Mouse (Mus musculus) brain, embryonic 14.5 days (tissue): ENCODE measurements around the gene Cox8b. TPM values are rescaled to one million over a fixed set of nuclear protein-coding genes. Genes with fewer than 3 reads are reported as not detected.

Experiments
- DNase-seq: peaks from one replicate; pipeline ENCODE4 v3.0.0-alpha.2; 2011; ENCODE audit warnings: low read depth
- CTCF ChIP-seq: fragments of 200-500 bp; IDR thresholded peaks from 2 replicates; pipeline ENCODE4 v1.5.1; 2012; ENCODE audit warnings: inconsistent platforms, mild to moderate bottlenecking, moderate library complexity, borderline replicate concordance; ENCODE audit not compliant: insufficient read depth, insufficient read length; ENCODE audit errors: extremely low read depth
- POLR2A ChIP-seq: fragments of 200-500 bp; IDR thresholded peaks from 2 replicates; pipeline ENCODE4 v1.6.1; 2012; ENCODE audit warnings: mild to moderate bottlenecking, inconsistent platforms, borderline replicate concordance; ENCODE audit not compliant: poor library complexity, insufficient read depth, insufficient read length, severe bottlenecking; ENCODE audit errors: extremely low read depth
- polyA plus RNA-seq: library from polyadenylated mRNA; depleted of rRNA; stranded (reverse); fragments of >200 nt; gene quantifications from 2 replicates; pipeline ENCODE4 v1.2.3, GENCODE M21; 2012; rRNA removed

Gene Cox8b
- polyA plus RNA-seq, 1 experiment, result not detected

DNA sequence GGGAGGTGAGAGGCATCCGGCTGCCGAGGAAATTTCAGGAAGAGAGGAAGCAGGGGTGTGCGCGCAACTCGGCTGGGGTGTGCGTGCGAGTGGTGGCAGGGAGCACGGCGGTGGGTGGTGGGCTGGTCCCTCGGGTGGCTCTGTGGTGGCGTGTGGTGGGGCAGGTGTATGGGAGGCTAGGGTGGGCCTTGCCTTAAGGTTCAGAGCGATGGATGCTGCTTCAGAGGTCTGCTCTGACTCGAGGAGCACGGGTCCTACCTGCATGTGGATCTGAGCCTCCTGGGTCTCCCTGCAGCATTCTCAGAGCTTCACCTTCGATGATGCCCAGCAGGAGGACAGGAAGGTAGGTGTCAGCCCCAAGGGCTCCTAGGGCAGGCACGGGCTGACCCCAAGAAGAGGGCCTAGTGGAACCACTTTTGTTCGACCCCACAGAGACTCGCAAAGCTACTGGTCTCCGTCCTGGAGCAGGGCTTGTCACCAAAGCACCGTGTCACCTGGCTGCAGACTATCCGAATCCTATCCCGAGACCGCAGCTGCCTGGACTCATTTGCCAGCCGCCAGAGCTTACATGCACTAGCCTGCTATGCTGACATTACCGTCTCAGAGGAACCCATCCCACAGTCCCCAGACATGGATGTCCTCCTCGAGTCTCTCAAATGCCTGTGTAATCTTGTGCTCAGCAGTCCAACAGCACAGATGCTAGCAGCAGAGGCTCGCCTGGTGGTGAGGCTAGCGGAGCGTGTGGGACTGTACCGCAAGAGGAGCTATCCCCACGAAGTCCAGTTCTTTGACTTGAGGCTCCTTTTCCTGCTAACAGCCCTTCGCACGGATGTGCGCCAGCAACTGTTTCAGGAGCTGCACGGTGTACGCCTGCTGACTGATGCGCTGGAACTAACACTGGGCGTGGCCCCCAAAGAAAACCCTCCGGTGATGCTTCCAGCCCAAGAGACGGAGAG lies 42.4 kb downstream of the Cox8b start, which contains the start of gene Bet1l:
Gene Bet1l, minus strand, starts transcription at position 28 of the 956 bp plus-strand sequence.
- TF ChIP-seq POLR2A (no peak), CTCF (no peak)
- peak; percentile 35 for DNase-seq

DNA sequence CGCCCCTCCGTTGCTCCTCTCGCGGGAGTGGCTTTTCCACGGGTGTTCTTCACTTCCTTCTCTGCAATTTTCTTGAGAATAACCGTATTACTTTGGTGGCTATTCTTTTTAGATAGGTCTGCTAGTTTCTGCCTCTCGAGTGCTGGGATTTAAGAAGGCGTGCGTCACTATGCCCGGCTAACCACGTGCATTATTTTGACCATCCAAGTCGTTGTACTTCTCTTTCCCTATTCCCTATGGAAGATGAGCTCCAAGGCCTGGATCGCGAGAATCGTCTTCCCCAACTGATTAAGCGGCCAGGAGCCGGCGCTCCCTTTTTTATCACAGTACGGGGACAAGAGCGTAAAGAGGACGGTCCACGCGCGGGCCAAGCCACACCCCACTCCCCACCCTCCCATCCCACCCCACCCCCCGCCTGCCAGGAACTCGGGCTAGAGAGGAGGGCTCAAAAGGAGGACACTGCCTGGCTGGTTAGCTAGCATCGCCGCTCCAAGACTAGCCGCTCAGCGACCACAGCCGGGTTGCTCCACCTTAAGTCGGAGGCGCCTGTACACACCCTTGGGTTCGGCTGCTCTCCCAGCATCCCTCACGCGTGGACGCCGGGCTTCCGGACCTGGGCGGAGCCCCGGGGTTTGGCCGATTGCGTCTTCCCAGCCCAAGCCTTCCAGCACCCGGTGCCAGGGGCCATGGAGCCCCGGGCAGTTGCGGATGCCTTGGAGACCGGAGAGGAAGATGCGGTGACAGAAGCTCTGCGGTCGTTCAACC lies 43.3 kb downstream of the Cox8b start, which contains the start of gene Ric8a:
Gene Ric8a, plus strand, starts transcription at position 173 of the 765 bp plus-strand sequence.
- TF ChIP-seq CTCF, result no peak
- peak; percentile 38; the same call in 1 of the 2 replicates for TF ChIP-seq POLR2A
- peak; percentile 88 for DNase-seq

DNA sequence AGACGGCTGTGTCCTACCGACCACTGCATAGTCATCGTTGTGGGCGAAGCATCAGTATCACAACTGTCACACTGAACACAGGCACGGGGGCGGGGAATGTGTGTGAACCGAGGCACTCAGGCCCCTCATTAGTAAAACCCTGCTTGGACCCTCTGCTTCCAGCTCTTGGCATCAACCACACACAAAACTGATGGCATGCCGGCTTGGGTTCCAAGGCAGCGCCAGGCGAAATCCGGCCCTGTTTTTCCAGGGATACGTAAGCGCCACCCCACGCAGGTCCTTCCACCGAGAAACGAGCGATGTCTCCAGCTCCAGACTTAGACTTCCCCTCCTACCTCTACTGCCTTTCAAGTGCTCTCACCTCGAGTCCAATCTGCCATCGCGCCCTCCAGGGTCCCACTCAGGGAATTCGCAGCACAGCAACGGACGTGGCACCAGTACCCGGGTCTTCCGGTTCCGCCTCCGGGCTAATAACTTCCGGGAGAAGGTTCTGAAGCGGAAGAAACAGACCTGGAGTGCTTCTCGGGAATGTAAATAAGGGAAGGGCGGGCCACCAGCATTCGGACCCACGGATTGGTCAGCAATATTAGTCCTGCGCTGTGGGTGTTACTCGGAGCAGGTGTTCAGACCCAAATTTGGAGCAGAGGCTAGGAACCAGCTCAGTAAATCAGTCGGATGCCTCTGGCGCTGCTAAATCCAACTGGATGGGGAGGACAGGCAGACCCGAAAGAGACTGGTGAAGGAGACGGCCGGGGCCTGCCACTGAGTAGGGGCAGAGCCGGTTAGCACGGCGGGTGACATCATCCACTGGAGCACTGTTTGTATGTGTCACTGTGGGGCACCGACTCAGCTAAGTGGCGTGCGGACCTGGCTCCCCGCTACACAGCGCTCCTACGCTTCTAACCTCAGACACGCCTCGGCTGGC lies 44.1 kb downstream of the Cox8b start, which contains the start of gene Gm45785:
Gene Gm45785, minus strand, starts transcription at position 472 of the 925 bp plus-strand sequence.
- no peak for TF ChIP-seq CTCF
- no peak; the same call in 1 of the 2 replicates for TF ChIP-seq POLR2A
- peak; percentile 96 for DNase-seq

DNA sequence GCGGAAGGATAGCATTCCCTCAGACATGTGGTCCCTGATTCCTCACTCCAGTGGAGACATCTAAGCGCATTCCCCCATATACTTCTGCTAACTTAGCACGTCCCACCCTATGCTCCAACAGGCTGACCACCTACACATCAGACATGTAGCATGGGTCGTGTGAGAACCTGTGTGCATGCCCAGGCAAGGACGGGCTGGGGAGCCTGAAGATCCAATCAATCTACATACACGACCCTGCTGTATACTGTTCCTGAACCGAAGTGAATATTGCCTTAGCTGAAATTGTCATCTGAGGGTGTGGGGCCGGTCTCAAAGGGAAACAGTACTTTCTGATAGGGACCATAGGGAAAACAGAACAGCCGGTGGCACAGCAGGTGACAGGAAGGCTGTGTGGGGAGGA lies 45.1 kb downstream of the Cox8b start:
- no peak for DNase-seq
- TF ChIP-seq POLR2A (no peak), CTCF (no peak)

DNA sequence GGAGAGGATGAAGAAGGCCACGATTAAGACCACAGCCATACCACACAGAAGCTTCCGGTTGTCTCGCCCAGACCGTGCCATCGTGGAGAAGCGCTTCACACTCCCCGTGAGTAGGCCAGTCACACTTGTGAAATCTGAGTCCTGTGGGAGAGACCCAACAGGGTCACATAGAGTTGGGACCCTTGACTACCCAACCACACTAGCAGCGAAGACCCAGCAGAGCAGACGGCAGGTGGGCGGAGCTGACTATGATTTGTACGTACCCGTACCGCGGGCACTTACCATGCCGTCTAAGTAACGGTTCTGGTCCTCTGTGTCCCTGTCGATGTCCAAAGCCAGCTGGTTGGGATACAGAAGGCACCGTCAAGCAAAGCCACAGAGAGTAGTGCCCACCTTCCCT lies 45.8 kb downstream of the Cox8b start:
- DNase-seq, result no peak
- TF ChIP-seq CTCF, result no peak
- no peak for TF ChIP-seq POLR2A

DNA sequence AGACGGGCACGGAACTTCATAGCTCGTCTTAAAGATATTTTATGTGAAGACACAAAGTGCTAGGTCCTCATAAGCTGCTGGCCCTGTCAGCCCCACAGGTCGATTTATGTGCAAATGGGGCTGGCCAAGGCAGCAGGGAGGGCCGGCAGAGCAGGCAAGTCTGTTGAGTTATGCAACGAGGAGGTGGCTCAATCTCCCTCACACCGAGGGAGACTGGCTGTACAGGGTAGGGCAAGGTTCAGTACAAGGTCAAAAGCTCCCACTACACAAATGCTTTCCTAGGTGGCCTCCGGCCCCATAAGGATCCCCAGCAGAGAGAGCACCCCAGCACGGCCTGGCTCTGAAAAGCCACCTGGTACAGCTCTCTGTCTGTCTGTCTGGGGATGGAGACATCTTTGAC lies 46.9 kb downstream of the Cox8b start:
- TF ChIP-seq POLR2A, result no peak
- TF ChIP-seq CTCF, result no peak
- no peak for DNase-seq

DNA sequence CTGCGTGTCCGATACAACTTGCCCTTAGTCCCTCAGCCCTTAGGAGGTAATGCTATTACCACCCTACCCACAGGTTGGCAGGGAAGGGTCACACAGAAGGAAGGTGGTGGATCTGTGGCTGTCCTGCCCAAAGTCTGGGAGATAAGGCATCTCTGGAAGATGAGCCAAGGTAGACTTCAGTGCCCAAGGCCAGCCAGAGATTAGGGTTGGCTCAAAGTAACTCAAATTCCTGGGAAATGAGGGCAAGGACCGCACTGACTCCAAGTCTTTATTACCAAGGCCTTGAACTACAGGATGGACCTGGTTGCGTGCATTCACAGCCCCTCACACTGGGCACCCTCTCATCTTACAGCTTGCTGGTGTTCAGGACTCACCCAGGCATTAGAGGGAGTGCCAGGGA lies 48.3 kb downstream of the Cox8b start:
- TF ChIP-seq POLR2A (no peak), CTCF (no peak)
- DNase-seq, result no peak

Other genes with a start within 250 kb of the Cox8b start
- 0.01 and 0.03 TPM in 2 replicates for gene Olfr539, start 240.5 kb downstream of the Cox8b start, polyA plus RNA-seq
- not detected in 2 replicates for gene Olfr45, start 218.5 kb downstream of the Cox8b start, polyA plus RNA-seq
- gene Olfr541, start 203.2 kb downstream of the Cox8b start, polyA plus RNA-seq, result not detected in 2 replicates
- gene Cyp2e1, start 136.7 kb downstream of the Cox8b start, polyA plus RNA-seq, result not detected in 2 replicates
- gene Syce1, start 112.6 kb downstream of the Cox8b start, polyA plus RNA-seq, result 0.15 and 0.18 TPM in 2 replicates
- gene Zfp941, start 78.3 kb downstream of the Cox8b start, polyA plus RNA-seq, result 7.7 and 12.8 TPM in 2 replicates
- gene Urah, start 65.4 kb downstream of the Cox8b start, polyA plus RNA-seq, result 0.25 TPM in 1 of 2 replicates, not detected in the other
- gene Scgb1c1, start 54.9 kb downstream of the Cox8b start, polyA plus RNA-seq, result 0.23 TPM in 1 of 2 replicates, not detected in the other
- 0.06 and 0.07 TPM in 2 replicates for gene Odf3, start 52.6 kb downstream of the Cox8b start, polyA plus RNA-seq
- 0.19 and 0.21 TPM in 2 replicates for gene Gm45785, start 44.1 kb downstream of the Cox8b start, polyA plus RNA-seq
- 103 and 106 TPM in 2 replicates for gene Ric8a, start 43.5 kb downstream of the Cox8b start, polyA plus RNA-seq
- 26.9 and 32.1 TPM in 2 replicates for gene Bet1l, start 42.9 kb downstream of the Cox8b start, polyA plus RNA-seq
- 138 and 146 TPM in 2 replicates for gene Psmd13, start 18.5 kb downstream of the Cox8b start, polyA plus RNA-seq
- 41.3 and 46.9 TPM in 2 replicates for gene Sirt3, start 18.1 kb downstream of the Cox8b start, polyA plus RNA-seq
- gene Nlrp6, start 20.5 kb upstream of the Cox8b start, polyA plus RNA-seq, result 0.18 and 0.21 TPM in 2 replicates
- gene Pgghg, start 40.9 kb upstream of the Cox8b start, polyA plus RNA-seq, result 13.2 and 18.9 TPM in 2 replicates
- 0.78 and 7.3 TPM in 2 replicates for gene Ifitm5, start 49.8 kb upstream of the Cox8b start, polyA plus RNA-seq
- not detected in 2 replicates for gene Gm45717, start 55.5 kb upstream of the Cox8b start, polyA plus RNA-seq
- 153 and 201 TPM in 2 replicates for gene Ifitm2, start 55.5 kb upstream of the Cox8b start, polyA plus RNA-seq
- 23.4 and 31.8 TPM in 2 replicates for gene Ifitm1, start 66.8 kb upstream of the Cox8b start, polyA plus RNA-seq
- gene Ifitm3, start 110.3 kb upstream of the Cox8b start, polyA plus RNA-seq, result 13.0 and 26.1 TPM in 2 replicates
- 0.73 and 0.77 TPM in 2 replicates for gene Ifitm6, start 117.5 kb upstream of the Cox8b start, polyA plus RNA-seq
- gene Gm17387, start 128.7 kb upstream of the Cox8b start, polyA plus RNA-seq, result not detected in 2 replicates
- 151 and 166 TPM in 2 replicates for gene B4galnt4, start 160.7 kb upstream of the Cox8b start, polyA plus RNA-seq
- gene Pkp3, start 177.8 kb upstream of the Cox8b start, polyA plus RNA-seq, result 2.5 and 2.9 TPM in 2 replicates
- 1.8 and 2.1 TPM in 2 replicates for gene Sigirr, start 200.1 kb upstream of the Cox8b start, polyA plus RNA-seq
- 0.44 and 1.4 TPM in 2 replicates for gene Ano9, start 217.4 kb upstream of the Cox8b start, polyA plus RNA-seq
- 55.3 and 57.0 TPM in 2 replicates for gene Ptdss2, start 221.9 kb upstream of the Cox8b start, polyA plus RNA-seq